Mouse (Mus musculus) kidney, postnatal 25 days (tissue): ENCODE results near the gene Utp11.

Experiments used
- DNase-seq, 2 experiments: peaks; one replicate each; pipeline ENCODE4 v3.0.0; 2021; ENCODE audit warnings: mixed read lengths in 2 of 2

Utp11 gene

GRCm38 (mm10) chr4:124703881-124704796, 10.7 kb upstream of the Utp11 start:
- DNase-seq, result no peak

- DNase-seq, result no peak
Observed at GRCm38 (mm10) chr4:124703406-124703805, 10.0 kb upstream of the Utp11 start.

GRCm38 (mm10) chr4:124701916-124702315, 8.5 kb upstream of the Utp11 start:
- DNase-seq, result no peak

- no peak for DNase-seq
Observed at GRCm38 (mm10) chr4:124701052-124701845, 7.8 kb upstream of the Utp11 start.

- DNase-seq, result peak; percentile 80 to 92
Observed at GRCm38 (mm10) chr4:124700248-124700971, 7.0 kb upstream of the Utp11 start, which contains the start of gene Fhl3. Gene Fhl3 (plus strand): TSS chr4:124700701.

- no peak for DNase-seq
Observed at GRCm38 (mm10) chr4:124699791-124700190, 6.4 kb upstream of the Utp11 start.

- peak; percentile 53 to 81 for DNase-seq
Observed at GRCm38 (mm10) chr4:124695786-124696516, 2.6 kb upstream of the Utp11 start.

- DNase-seq, result no peak
Observed at GRCm38 (mm10) chr4:124694572-124694971, 1.2 kb upstream of the Utp11 start.

GRCm38 (mm10) chr4:124692416-124692861, 961 bp downstream of the Utp11 start:
- no peak for DNase-seq

- no peak for DNase-seq
Observed at GRCm38 (mm10) chr4:124691455-124691854, 1.9 kb downstream of the Utp11 start.

- no peak for DNase-seq
Observed at GRCm38 (mm10) chr4:124685897-124686402, 7.5 kb downstream of the Utp11 start.

GRCm38 (mm10) chr4:124685453-124685852, 7.9 kb downstream of the Utp11 start:
- no peak for DNase-seq

- no peak for DNase-seq
Observed at GRCm38 (mm10) chr4:124685004-124685403, 8.4 kb downstream of the Utp11 start.

GRCm38 (mm10) chr4:124683474-124683873, 9.9 kb downstream of the Utp11 start:
- DNase-seq, result no peak

GRCm38 (mm10) chr4:124682270-124682669, 11.1 kb downstream of the Utp11 start:
- no peak for DNase-seq

- no peak for DNase-seq
Observed at GRCm38 (mm10) chr4:124675958-124676357, 17.4 kb downstream of the Utp11 start.

- peak; percentile 61 to 78 for DNase-seq
Observed at GRCm38 (mm10) chr4:124675037-124675436, 18.4 kb downstream of the Utp11 start.

GRCm38 (mm10) chr4:124674334-124675032, 18.9 kb downstream of the Utp11 start:
- no peak for DNase-seq

- no peak for DNase-seq
Observed at GRCm38 (mm10) chr4:124672347-124673320, 20.8 kb downstream of the Utp11 start.

- no peak for DNase-seq
Observed at GRCm38 (mm10) chr4:124671583-124671982, 21.8 kb downstream of the Utp11 start.
